Mouse (Mus musculus) heart, embryonic 11.5 days (tissue): ENCODE measurements at regions not wholly inside any gene's neighbourhood (a gene's known extent, or its start where the extent isn't known, plus 50 kb on each side); places are given as distances from the start of the nearest gene placed in this dataset.

Experiments
- ATAC-seq: fragments of 200-750 bp; cut with Nextera tagmentation; replicated peaks from 2 replicates; pipeline ENCODE4 v1.8.0; 2017; ENCODE audit warnings: moderate library complexity; ENCODE audit not compliant: insufficient number of reproducible peaks, low FRiP score, low TSS enrichment
- H3K27ac ChIP-seq: fragments of 300-500 bp; sonication (generic); 2 replicates; pipeline ENCODE4 v1.5.1; 2014; ENCODE audit warnings: mild to moderate bottlenecking, low read depth, low read length
- H3K27me3 ChIP-seq: fragments of 300-500 bp; sonication (generic); 2 replicates; pipeline ENCODE4 v1.6.1; 2014; ENCODE audit warnings: mild to moderate bottlenecking, low read length, mixed read lengths; ENCODE audit not compliant: control insufficient read depth, insufficient read depth
- H3K36me3 ChIP-seq: fragments of 300-500 bp; sonication (generic); 2 replicates; pipeline ENCODE4 v1.6.1; 2014; ENCODE audit warnings: mild to moderate bottlenecking, low read length, moderate library complexity, mixed read lengths; ENCODE audit not compliant: control insufficient read depth, insufficient read depth
- H3K4me1 ChIP-seq: fragments of 300-500 bp; sonication (generic); 2 replicates; pipeline ENCODE4 v1.6.1; 2014; ENCODE audit warnings: low read length; ENCODE audit not compliant: control insufficient read depth, insufficient read depth
- H3K4me2 ChIP-seq: fragments of 300-500 bp; sonication (generic); 2 replicates; pipeline ENCODE4 v1.6.1; 2014; ENCODE audit warnings: mild to moderate bottlenecking, moderate library complexity
- H3K4me3 ChIP-seq: fragments of 300-500 bp; sonication (generic); 2 replicates; pipeline ENCODE4 v1.5.1; 2014; ENCODE audit warnings: low read depth, low read length
- H3K9ac ChIP-seq: fragments of 300-500 bp; sonication (generic); 2 replicates; pipeline ENCODE4 v1.6.1; 2014; ENCODE audit warnings: mild to moderate bottlenecking, low read depth, low read length, moderate library complexity
- H3K9me3 ChIP-seq: fragments of 300-500 bp; sonication (generic); replicated peaks from 2 replicates; pipeline ENCODE4 v1.6.1; 2016; ENCODE audit warnings: low read length; ENCODE audit not compliant: control insufficient read depth
- WGBS: fragments of 180-500 bp; shearing (Covaris S2); extraction: QIAGEN DNeasy Blood & Tissue Kit; methylation state at CpG from one replicate; pipeline ENCODE4 v1.1.7; 2014; ENCODE audit not compliant: insufficient replicate concordance; 5-methylcytosine and 5-hydroxymethylcytosine counted together

GRCm38 (mm10) chr1:40954720-40955163 is 149.3 kb downstream of the Tmem182 start:
- H3K36me3 ChIP-seq: no peaks in the 10 kb centered on the region
- no peaks in the 10 kb centered on the region for H3K9me3 ChIP-seq
- no peaks in the 10 kb centered on the region for H3K27me3 ChIP-seq
- no peak overlapping the region for H3K9ac ChIP-seq
- H3K4me2 ChIP-seq: no peak overlapping the region
- no peak for ATAC-seq
- no peak overlapping the region for H3K27ac ChIP-seq
- H3K4me1 ChIP-seq: no peaks in the 10 kb centered on the region
- no peak overlapping the region for H3K4me3 ChIP-seq
- 88% methylated on average over 14 of the region's 14 CpGs for WGBS

GRCm38 (mm10) chr1:40967768-40968504 is 162.5 kb downstream of the Tmem182 start:
- Histone ChIP-seq H3K4me2 (no peak overlapping the region), H3K27ac (no peak overlapping the region), H3K9me3 (no peaks in the 10 kb centered on the region), H3K4me3 (no peak overlapping the region), H3K27me3 (no peaks in the 10 kb centered on the region), H3K36me3 (no peaks in the 10 kb centered on the region), H3K4me1 (no peaks in the 10 kb centered on the region), H3K9ac (no peak overlapping the region)
- 69% methylated on average over 17 of the region's 17 CpGs for WGBS
- no peak for ATAC-seq

GRCm38 (mm10) chr1:40983762-40984161 is 178.4 kb downstream of the Tmem182 start:
- no peaks in the 10 kb centered on the region for H3K9me3 ChIP-seq
- WGBS: 36% methylated on average over 2 of the region's 2 CpGs
- no peaks in the 10 kb centered on the region for H3K36me3 ChIP-seq
- H3K4me3 ChIP-seq: no peak overlapping the region
- H3K4me1 ChIP-seq: no peaks in the 10 kb centered on the region
- no peak overlapping the region for H3K4me2 ChIP-seq
- no peak for ATAC-seq
- H3K27me3 ChIP-seq: no peaks in the 10 kb centered on the region
- no peak overlapping the region for H3K9ac ChIP-seq
- no peak overlapping the region for H3K27ac ChIP-seq

GRCm38 (mm10) chr1:40993327-40993726 is 187.9 kb downstream of the Tmem182 start:
- H3K9me3 ChIP-seq: no peaks in the 10 kb centered on the region
- H3K4me1 ChIP-seq: no peaks in the 10 kb centered on the region
- no peak overlapping the region for H3K9ac ChIP-seq
- H3K4me3 ChIP-seq: no peak overlapping the region
- 72% methylated on average over 4 of the region's 4 CpGs for WGBS
- no peaks in the 10 kb centered on the region for H3K36me3 ChIP-seq
- no peak for ATAC-seq
- H3K4me2 ChIP-seq: no peak overlapping the region
- no peak overlapping the region for H3K27ac ChIP-seq
- H3K27me3 ChIP-seq: no peaks in the 10 kb centered on the region

GRCm38 (mm10) chr1:41001154-41001949 is 196.0 kb downstream of the Tmem182 start:
- Histone ChIP-seq H3K4me3 (no peak overlapping the region), H3K4me1 (no peaks in the 10 kb centered on the region), H3K36me3 (no peaks in the 10 kb centered on the region), H3K9me3 (no peaks in the 10 kb centered on the region), H3K9ac (no peak overlapping the region), H3K4me2 (no peak overlapping the region), H3K27ac (no peak overlapping the region), H3K27me3 (no peaks in the 10 kb centered on the region)
- 58% methylated on average over 13 of the region's 13 CpGs for WGBS
- ATAC-seq: no peak

- H3K4me2 ChIP-seq: no peak overlapping the region
Measured at GRCm38 (mm10) chr1:41002006-41002405, 196.6 kb downstream of the Tmem182 start.

GRCm38 (mm10) chr1:41026943-41027342 is 221.5 kb downstream of the Tmem182 start:
- H3K4me2 ChIP-seq: no peak overlapping the region
- no peaks in the 10 kb centered on the region for H3K27me3 ChIP-seq
- H3K36me3 ChIP-seq: no peaks in the 10 kb centered on the region
- no peak overlapping the region for H3K4me3 ChIP-seq
- no peak overlapping the region for H3K27ac ChIP-seq
- H3K9ac ChIP-seq: no peak overlapping the region
- no peak for ATAC-seq
- no peaks in the 10 kb centered on the region for H3K4me1 ChIP-seq
- H3K9me3 ChIP-seq: no peaks in the 10 kb centered on the region
- WGBS: 82% methylated on average over 4 of the region's 4 CpGs

More at GRCm38 (mm10) chr1:41002006-41002405, 196.6 kb downstream of the Tmem182 start:
- 69% methylated on average over 9 of the region's 9 CpGs for WGBS
- Histone ChIP-seq H3K36me3 (no peaks in the 10 kb centered on the region), H3K4me1 (no peaks in the 10 kb centered on the region), H3K9ac (no peak overlapping the region), H3K9me3 (no peaks in the 10 kb centered on the region), H3K4me3 (no peak overlapping the region), H3K27ac (no peak overlapping the region), H3K27me3 (no peaks in the 10 kb centered on the region)
- no peak for ATAC-seq

- Histone ChIP-seq H3K36me3 (no peaks in the 10 kb centered on the region), H3K27ac (no peak overlapping the region), H3K27me3 (no peaks in the 10 kb centered on the region), H3K9me3 (no peaks in the 10 kb centered on the region), H3K4me1 (no peaks in the 10 kb centered on the region), H3K4me2 (no peak overlapping the region), H3K4me3 (no peak overlapping the region), H3K9ac (no peak overlapping the region)
- WGBS: 59% methylated on average over 4 of the region's 4 CpGs
- no peak for ATAC-seq
Measured at GRCm38 (mm10) chr1:41027540-41027978, 222.2 kb downstream of the Tmem182 start.
